Mouse (Mus musculus) hindbrain, embryonic 13.5 days (tissue): ENCODE measurements at regions not wholly inside any gene's neighbourhood (a gene's known extent, or its start where the extent isn't known, plus 50 kb on each side); places are given as distances from the start of the nearest gene placed in this dataset.

Experiments used
- ATAC-seq: fragments of 200-750 bp; cut with Nextera tagmentation; 2 replicates; pipeline ENCODE4 v1.8.0; 2017; ENCODE audit warnings: moderate TSS enrichment; ENCODE audit not compliant: low FRiP score
- H3K27ac ChIP-seq: fragments of 300-500 bp; sonication (generic); 2 replicates; pipeline ENCODE4 v1.5.1; 2015; ENCODE audit warnings: inconsistent platforms, mild to moderate bottlenecking, moderate library complexity
- H3K27me3 ChIP-seq: fragments of 300-500 bp; sonication (generic); 2 replicates; pipeline ENCODE4 v1.6.1; 2015; ENCODE audit warnings: mild to moderate bottlenecking, inconsistent platforms
- H3K36me3 ChIP-seq: fragments of 300-500 bp; sonication (generic); 2 replicates; pipeline ENCODE4 v1.6.1; 2015; ENCODE audit warnings: mild to moderate bottlenecking, inconsistent platforms
- H3K4me1 ChIP-seq: fragments of 300-500 bp; sonication (generic); replicated peaks from 2 replicates; pipeline ENCODE4 v1.6.1; 2015; ENCODE audit warnings: inconsistent platforms
- H3K4me2 ChIP-seq: fragments of 300-500 bp; sonication (generic); 2 replicates; pipeline ENCODE4 v1.6.1; 2015; ENCODE audit warnings: inconsistent platforms, mild to moderate bottlenecking, moderate library complexity
- H3K4me3 ChIP-seq: fragments of 300-500 bp; sonication (generic); 2 replicates; pipeline ENCODE4 v1.5.1; 2015; ENCODE audit warnings: mild to moderate bottlenecking, inconsistent platforms
- H3K9ac ChIP-seq: fragments of 300-500 bp; sonication (generic); 2 replicates; pipeline ENCODE4 v1.6.1; 2015; ENCODE audit warnings: mild to moderate bottlenecking, inconsistent platforms
- H3K9me3 ChIP-seq: fragments of 300-500 bp; sonication (generic); 2 replicates; pipeline ENCODE4 v1.6.1; 2016; ENCODE audit warnings: inconsistent platforms
- WGBS: fragments of 180-500 bp; shearing (Covaris S2); methylation state at CpG from one replicate; pipeline ENCODE4 v1.1.7; 2015; 5-methylcytosine and 5-hydroxymethylcytosine counted together

DNA sequence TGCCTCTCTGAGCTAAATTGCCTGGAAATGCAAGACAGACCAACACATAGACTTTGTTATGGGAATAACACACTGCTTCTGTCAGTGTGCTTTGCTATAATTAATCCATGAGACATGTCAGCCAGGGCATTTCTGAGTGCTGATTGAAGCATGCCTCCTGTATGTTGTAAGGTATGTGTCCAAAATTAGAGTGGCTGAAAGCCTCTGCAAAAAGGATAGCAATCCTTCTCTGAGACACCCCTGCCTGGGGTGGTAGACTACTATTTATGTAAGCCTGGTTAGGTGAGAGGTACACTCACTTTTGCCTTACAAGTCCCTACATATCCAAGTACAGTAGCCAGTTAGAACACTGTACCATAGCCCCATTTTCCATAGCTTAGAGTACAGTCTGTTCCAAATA lies 193.3 kb upstream of the Egflam start:
- H3K36me3 ChIP-seq, result no peaks in the 10 kb centered on the region
- no peaks in the 10 kb centered on the region for H3K9me3 ChIP-seq
- no peaks in the 10 kb centered on the region for H3K4me1 ChIP-seq
- H3K9ac ChIP-seq, result no peak overlapping the region
- H3K27me3 ChIP-seq, result no peaks in the 10 kb centered on the region
- no peak overlapping the region for H3K27ac ChIP-seq
- H3K4me2 ChIP-seq, result no peak overlapping the region
- H3K4me3 ChIP-seq, result no peak overlapping the region
- no peak for ATAC-seq

DNA sequence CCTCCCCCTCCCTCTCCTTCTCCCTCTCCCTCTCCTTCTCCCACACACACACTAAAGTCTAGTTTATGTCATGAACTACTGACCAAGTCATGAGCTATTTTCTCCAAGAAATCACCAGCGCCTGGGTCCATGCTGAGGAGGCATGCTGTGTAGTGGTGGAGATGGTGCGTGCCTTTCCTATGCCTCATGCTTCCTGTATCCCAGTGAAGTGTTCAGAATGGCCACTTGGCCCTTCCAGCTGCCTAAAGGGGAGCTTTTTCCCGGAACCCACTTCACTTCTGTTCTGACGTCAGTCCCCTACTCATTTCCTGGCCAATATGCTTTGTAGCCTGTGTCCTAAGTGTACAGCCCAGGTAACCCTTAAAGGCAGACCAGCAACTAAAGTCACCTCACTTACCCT lies 199.1 kb upstream of the Egflam start:
- H3K9me3 ChIP-seq, result no peaks in the 10 kb centered on the region
- no peaks in the 10 kb centered on the region for H3K27me3 ChIP-seq
- H3K4me2 ChIP-seq, result no peak overlapping the region
- WGBS, result 85% methylated on average over 4 of the region's 4 CpGs
- no peak overlapping the region for H3K9ac ChIP-seq
- no peak overlapping the region for H3K27ac ChIP-seq
- no peaks in the 10 kb centered on the region for H3K36me3 ChIP-seq
- no peaks in the 10 kb centered on the region for H3K4me1 ChIP-seq
- H3K4me3 ChIP-seq, result no peak overlapping the region
- no peak for ATAC-seq

GRCm38 (mm10) chr15:7597805-7598204 lies 199.6 kb upstream of the Egflam start:
- no peak overlapping the region for H3K4me2 ChIP-seq
- H3K36me3 ChIP-seq, result no peaks in the 10 kb centered on the region
- no peak overlapping the region for H3K27ac ChIP-seq
- no peak overlapping the region for H3K9ac ChIP-seq
- H3K4me3 ChIP-seq, result no peak overlapping the region
- H3K9me3 ChIP-seq, result no peaks in the 10 kb centered on the region
- no peaks in the 10 kb centered on the region for H3K4me1 ChIP-seq
- H3K27me3 ChIP-seq, result no peaks in the 10 kb centered on the region
- ATAC-seq, result no peak

DNA sequence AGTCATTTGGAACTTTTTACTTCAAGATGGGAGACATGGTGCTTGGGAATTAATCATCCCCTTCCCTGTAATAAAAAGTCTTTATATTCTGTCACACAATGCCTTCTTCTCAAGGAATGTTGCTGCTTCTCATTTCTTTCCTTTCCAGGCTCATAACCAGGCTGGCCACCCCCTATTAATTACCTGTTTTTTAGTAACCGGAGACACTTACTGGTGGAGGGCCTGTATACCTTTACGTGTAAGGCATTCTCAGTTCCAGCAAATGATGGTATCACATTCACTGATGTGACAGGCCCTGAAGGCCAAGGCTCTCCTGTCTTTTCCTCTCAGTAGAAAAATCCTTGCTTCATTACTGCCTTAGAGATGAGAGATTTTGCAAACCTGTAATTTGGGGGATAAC lies 203.3 kb upstream of the Egflam start:
- H3K9me3 ChIP-seq, result no peaks in the 10 kb centered on the region
- no peak overlapping the region for H3K9ac ChIP-seq
- no peak overlapping the region for H3K4me3 ChIP-seq
- no peak overlapping the region for H3K4me2 ChIP-seq
- no peaks in the 10 kb centered on the region for H3K27me3 ChIP-seq
- H3K36me3 ChIP-seq, result no peaks in the 10 kb centered on the region
- H3K27ac ChIP-seq, result no peak overlapping the region
- ATAC-seq, result no peak
- no peaks in the 10 kb centered on the region for H3K4me1 ChIP-seq
- 93% methylated on average over 2 of the region's 2 CpGs for WGBS

DNA sequence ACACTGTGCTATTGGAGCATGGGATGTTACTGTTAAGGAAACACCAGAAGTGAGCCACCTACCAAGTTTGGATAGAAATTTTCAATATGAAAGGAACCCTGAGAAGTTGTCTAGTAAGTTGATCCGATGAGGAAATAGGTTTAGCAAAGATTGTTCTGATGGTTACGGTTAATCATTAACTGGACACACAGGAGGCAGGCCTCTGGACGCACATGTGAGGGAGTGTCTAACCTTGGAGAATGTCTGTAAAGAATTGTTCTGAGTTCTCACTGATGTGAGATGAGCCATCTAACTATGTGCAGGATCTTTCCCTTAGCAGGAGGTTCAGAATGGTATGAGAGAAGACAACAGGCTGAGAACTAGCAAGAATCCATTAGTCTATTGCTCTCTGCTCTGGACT lies 205.8 kb upstream of the Gdnf start:
- ATAC-seq, result no peak
- no peaks in the 10 kb centered on the region for H3K4me1 ChIP-seq
- no peaks in the 10 kb centered on the region for H3K36me3 ChIP-seq
- no peak overlapping the region for H3K27ac ChIP-seq
- H3K9ac ChIP-seq, result no peak overlapping the region
- H3K4me2 ChIP-seq, result no peak overlapping the region
- H3K9me3 ChIP-seq, result no peaks in the 10 kb centered on the region
- WGBS, result 82% methylated on average over 3 of the region's 3 CpGs
- no peaks in the 10 kb centered on the region for H3K27me3 ChIP-seq
- H3K4me3 ChIP-seq, result no peak overlapping the region

DNA sequence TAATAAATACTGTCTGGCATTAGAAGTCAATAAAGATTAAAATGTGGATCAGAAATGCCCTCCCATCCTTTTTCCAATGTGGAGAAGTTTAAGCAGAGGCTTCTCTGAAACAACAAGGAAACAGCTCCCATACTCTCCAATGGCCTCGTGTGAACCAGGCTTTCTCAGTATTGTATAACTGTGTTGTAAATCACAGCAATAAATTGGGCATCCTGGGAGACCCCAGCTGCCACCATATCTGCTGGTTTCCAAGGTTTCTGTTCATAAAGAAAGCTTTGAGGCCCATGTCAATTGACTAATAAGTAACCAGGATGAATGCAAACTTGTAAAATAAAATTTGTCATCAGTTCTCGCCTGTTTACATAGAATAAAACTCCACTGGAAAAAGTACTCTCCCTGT lies 192.7 kb upstream of the Gdnf start:
- no peaks in the 10 kb centered on the region for H3K4me1 ChIP-seq
- no peak overlapping the region for H3K9ac ChIP-seq
- no peak overlapping the region for H3K27ac ChIP-seq
- WGBS, result 66% methylated on average over 2 of the region's 2 CpGs
- ATAC-seq, result no peak
- no peak overlapping the region for H3K4me3 ChIP-seq
- no peak overlapping the region for H3K4me2 ChIP-seq
- H3K27me3 ChIP-seq, result no peaks in the 10 kb centered on the region
- H3K9me3 ChIP-seq, result no peaks in the 10 kb centered on the region
- H3K36me3 ChIP-seq, result no peaks in the 10 kb centered on the region

DNA sequence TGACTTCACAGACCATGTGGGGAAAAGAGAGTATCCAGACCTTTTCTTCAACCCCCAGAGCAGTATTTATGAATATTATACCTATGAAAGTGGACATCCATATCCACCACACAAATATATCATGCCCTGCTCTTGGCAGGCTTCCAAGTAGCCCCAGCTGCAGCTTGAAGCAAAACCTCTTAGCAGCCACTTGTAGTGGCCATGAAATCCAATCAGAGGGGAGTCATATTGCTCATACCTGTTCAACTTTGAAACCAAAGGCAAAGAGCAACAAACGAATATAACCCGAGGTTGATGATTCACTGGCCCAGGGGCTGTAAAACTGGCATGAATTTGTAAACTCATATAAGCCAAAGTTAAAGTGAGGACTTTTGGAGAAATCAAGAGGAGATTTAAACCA lies 187.6 kb upstream of the Gdnf start:
- Histone ChIP-seq H3K9me3 (no peaks in the 10 kb centered on the region), H3K4me1 (no peaks in the 10 kb centered on the region), H3K36me3 (no peaks in the 10 kb centered on the region)

DNA sequence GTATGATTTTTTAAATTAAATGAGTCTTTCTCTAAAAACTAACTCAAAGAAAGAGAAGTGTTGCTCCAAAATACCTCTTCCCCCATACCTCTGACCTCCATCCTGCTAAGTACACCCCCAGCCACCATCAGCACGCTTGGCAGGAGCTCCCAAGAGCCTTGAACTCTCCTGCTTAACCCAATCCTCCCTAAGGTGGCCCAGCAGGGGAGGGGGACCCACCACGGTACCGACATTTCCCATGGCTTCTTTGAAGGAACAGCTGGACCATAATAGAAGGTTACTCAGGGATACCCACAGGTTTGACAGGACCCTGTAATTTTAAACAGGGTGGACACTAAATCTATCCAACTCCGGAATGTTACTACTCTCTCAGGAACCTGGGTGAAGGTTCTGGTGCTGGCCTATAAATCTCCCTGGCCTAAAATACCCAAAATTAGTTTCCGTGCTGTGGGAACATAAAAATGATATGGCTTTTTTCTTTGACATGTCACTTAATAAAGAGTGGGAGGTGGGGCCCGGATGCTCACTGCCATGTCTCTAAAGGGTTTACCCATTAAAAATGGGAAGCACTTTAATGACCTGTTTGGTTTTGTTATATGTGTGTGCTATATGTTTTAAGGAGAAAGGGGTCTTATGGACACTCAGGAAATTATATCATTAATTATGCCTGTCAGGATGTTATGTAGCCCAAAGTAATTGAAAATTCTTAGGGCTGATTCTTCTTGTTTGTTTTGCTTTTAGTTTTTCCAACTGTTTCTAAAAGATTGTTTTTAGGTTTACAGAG lies 185.8 kb upstream of the Gdnf start:
- Histone ChIP-seq H3K9ac (no peak overlapping the region), H3K4me2 (no peak overlapping the region), H3K9me3 (no peaks in the 10 kb centered on the region), H3K36me3 (no peaks in the 10 kb centered on the region), H3K27me3 (no peaks in the 10 kb centered on the region), H3K4me1 (no peaks in the 10 kb centered on the region), H3K27ac (no peak overlapping the region), H3K4me3 (no peak overlapping the region)
- ATAC-seq, result no peak
- 78% methylated on average over 6 of the region's 6 CpGs for WGBS

More for the DNA sequence above, 187.6 kb upstream of the Gdnf start:
- H3K27me3 ChIP-seq, result no peaks in the 10 kb centered on the region
- WGBS, result 91% methylated on average over 2 of the region's 2 CpGs
- no peak overlapping the region for H3K27ac ChIP-seq
- no peak overlapping the region for H3K9ac ChIP-seq
- H3K4me2 ChIP-seq, result no peak overlapping the region
- H3K4me3 ChIP-seq, result no peak overlapping the region
- no peak for ATAC-seq

DNA sequence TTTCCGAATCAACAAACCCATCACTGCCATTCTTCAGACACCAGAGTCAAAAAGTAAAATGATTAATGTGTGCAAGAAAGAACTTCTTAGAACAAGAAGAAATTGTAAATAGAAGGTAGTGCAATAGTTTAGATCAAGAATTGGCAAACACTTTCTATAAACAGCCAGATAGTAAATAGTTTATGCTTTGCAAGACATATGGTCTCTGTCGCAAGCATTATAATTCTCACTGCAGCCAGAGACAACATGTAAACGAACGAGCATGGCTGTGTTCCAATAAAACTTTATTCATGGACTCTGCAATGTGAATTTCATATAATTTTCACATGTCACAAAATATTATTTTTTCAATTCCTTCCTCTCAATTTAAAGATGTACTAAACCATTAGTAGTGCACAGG lies 180.8 kb upstream of the Gdnf start:
- Histone ChIP-seq H3K36me3 (no peaks in the 10 kb centered on the region), H3K4me2 (no peak overlapping the region), H3K4me3 (no peak overlapping the region), H3K4me1 (no peaks in the 10 kb centered on the region), H3K9me3 (no peaks in the 10 kb centered on the region), H3K27me3 (no peaks in the 10 kb centered on the region), H3K27ac (no peak overlapping the region), H3K9ac (no peak overlapping the region)
- WGBS, result 95% methylated on average over 4 of the region's 4 CpGs
- no peak for ATAC-seq

GRCm38 (mm10) chr15:7635234-7635633 lies 175.4 kb upstream of the Gdnf start:
- WGBS, result 49% methylated on average over 8 of the region's 8 CpGs
- Histone ChIP-seq H3K4me2 (no peak overlapping the region), H3K9ac (no peak overlapping the region), H3K27me3 (no peaks in the 10 kb centered on the region), H3K36me3 (no peaks in the 10 kb centered on the region), H3K9me3 (no peaks in the 10 kb centered on the region), H3K4me3 (no peak overlapping the region), H3K4me1 (no peaks in the 10 kb centered on the region), H3K27ac (no peak overlapping the region)
- no peak for ATAC-seq

DNA sequence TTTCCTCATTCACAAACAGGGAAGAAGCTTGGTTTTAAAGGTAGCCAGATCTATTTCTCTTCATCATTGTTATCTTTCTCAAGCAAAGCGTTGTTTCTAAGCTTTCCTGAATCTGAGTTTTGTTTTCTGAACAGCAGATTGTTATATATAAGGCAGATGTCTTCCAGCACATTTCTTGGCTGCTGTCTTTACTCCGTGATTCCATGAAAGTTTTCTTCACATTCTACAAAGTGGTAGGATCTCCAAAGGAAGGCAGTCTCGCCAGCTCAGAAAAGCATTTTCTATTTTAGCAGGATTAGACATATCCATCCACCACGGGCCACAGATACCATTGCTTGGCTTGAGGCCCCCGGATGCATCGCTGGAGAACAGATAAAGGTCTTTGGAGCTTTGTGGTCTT lies 171.2 kb upstream of the Gdnf start:
- H3K36me3 ChIP-seq, result no peaks in the 10 kb centered on the region
- WGBS, result 88% methylated on average over 6 of the region's 6 CpGs
- H3K9ac ChIP-seq, result no peak overlapping the region
- no peaks in the 10 kb centered on the region for H3K4me1 ChIP-seq
- H3K27me3 ChIP-seq, result no peaks in the 10 kb centered on the region
- no peak overlapping the region for H3K27ac ChIP-seq
- H3K4me3 ChIP-seq, result no peak overlapping the region
- ATAC-seq, result no peak
- no peak overlapping the region for H3K4me2 ChIP-seq
- H3K9me3 ChIP-seq, result no peaks in the 10 kb centered on the region

- no peak overlapping the region for H3K4me2 ChIP-seq
- H3K27me3 ChIP-seq, result no peaks in the 10 kb centered on the region
- no peaks in the 10 kb centered on the region for H3K36me3 ChIP-seq
- H3K9ac ChIP-seq, result no peak overlapping the region
- no peak for ATAC-seq
- no peaks in the 10 kb centered on the region for H3K9me3 ChIP-seq
- WGBS, result 27% methylated on average over 2 of the region's 2 CpGs
- H3K4me3 ChIP-seq, result no peak overlapping the region
- no peaks in the 10 kb centered on the region for H3K4me1 ChIP-seq
- H3K27ac ChIP-seq, result no peak overlapping the region
Observed at GRCm38 (mm10) chr15:7642075-7642474, 168.6 kb upstream of the Gdnf start.

- no peak for ATAC-seq
- no peaks in the 10 kb centered on the region for H3K27me3 ChIP-seq
Observed at GRCm38 (mm10) chr15:7650705-7651104, 159.9 kb upstream of the Gdnf start.

More at GRCm38 (mm10) chr15:7650705-7651104, 159.9 kb upstream of the Gdnf start:
- no peaks in the 10 kb centered on the region for H3K36me3 ChIP-seq
- no peak overlapping the region for H3K4me2 ChIP-seq
- H3K9ac ChIP-seq, result no peak overlapping the region
- H3K4me1 ChIP-seq, result 0 out of 2 replicates have a peak, but pooled peaks cover 4% of the 10 kb centered on the region
- no peak overlapping the region for H3K4me3 ChIP-seq
- WGBS, result 40% methylated on average over 3 of the region's 3 CpGs
- no peak overlapping the region for H3K27ac ChIP-seq
- no peaks in the 10 kb centered on the region for H3K9me3 ChIP-seq
